Mouse (Mus musculus) CH12.LX (cell line): ENCODE data around the gene Hdac9. TPM values are rescaled to one million over a fixed set of nuclear protein-coding genes. Genes with fewer than 3 reads are reported as not detected.

Experiments used
- DNase-seq: peaks from one replicate; pipeline ENCODE4 v3.0.0-alpha.2; 2013; ENCODE audit errors: extremely low read depth
- H3K27ac ChIP-seq: 2 replicates; pipeline ENCODE4 v1.5.1; 2012; ENCODE audit warnings: low read depth, mild to moderate bottlenecking, control low read depth, moderate library complexity; ENCODE audit not compliant: insufficient read depth
- H3K27me3 ChIP-seq: replicated peaks from 2 replicates; pipeline ENCODE3; 2012; ENCODE audit warnings: inconsistent platforms
- H3K36me3 ChIP-seq, 2 experiments: replicated peaks in 1 of 2; 2 replicates each; pipeline versions ENCODE3 to v1.6.1; 2012; ENCODE audit warnings: inconsistent platforms in 1 of 2, low read length in 1 of 2, mild to moderate bottlenecking in 1 of 2, mixed read lengths in 1 of 2, moderate library complexity in 1 of 2; ENCODE audit not compliant: control insufficient read depth in 1 of 2, insufficient read depth in 1 of 2
- H3K4me1 ChIP-seq, 2 experiments: 2 replicates each; pipeline ENCODE4 v1.6.1; 2012; ENCODE audit warnings: inconsistent platforms in 1 of 2, moderate library complexity in 1 of 2; ENCODE audit not compliant: insufficient read depth in 2 of 2, control insufficient read depth in 1 of 2
- H3K4me2 ChIP-seq: 2 replicates; pipeline ENCODE4 v1.6.1; 2012; ENCODE audit warnings: low read depth, mild to moderate bottlenecking, control low read depth; ENCODE audit not compliant: poor library complexity, insufficient read depth, severe bottlenecking
- H3K4me3 ChIP-seq, 3 experiments: fragments of 150-350 bp in 1 of 3; sonication (generic) in 1 of 3; replicated peaks in 1 of 3; 2 replicates each; pipeline versions ENCODE3 to v1.5.1; 2011 to 2012; ENCODE audit warnings: low read depth in 2 of 3, low read length in 2 of 3, mild to moderate bottlenecking in 2 of 3, moderate library complexity in 2 of 3, control low read depth in 1 of 3, improper control_type of control experiment in 1 of 3, inconsistent platforms in 1 of 3, mixed read lengths in 1 of 3; ENCODE audit not compliant: poor library complexity in 1 of 3
- H3K79me2 ChIP-seq: replicated peaks from 2 replicates; pipeline ENCODE4 v1.6.1; 2012; ENCODE audit warnings: mild to moderate bottlenecking, moderate library complexity; ENCODE audit not compliant: control insufficient read depth, poor library complexity, insufficient read depth, severe bottlenecking; ENCODE audit errors: extremely low read depth
- H3K9ac ChIP-seq: 2 replicates; pipeline ENCODE4 v1.6.1; 2012; ENCODE audit warnings: low read depth, mild to moderate bottlenecking, control low read depth, moderate library complexity; ENCODE audit not compliant: insufficient read depth
- H3K9me3 ChIP-seq: replicated peaks from 2 replicates; pipeline ENCODE3; 2012; ENCODE audit warnings: low read length, inconsistent platforms, mixed read lengths
- BHLHE40 ChIP-seq: IDR thresholded peaks from 2 replicates; pipeline ENCODE4 v1.6.1; 2011; ENCODE audit warnings: mild to moderate bottlenecking, low read depth, low read length, improper control_type of control experiment
- CTCF ChIP-seq, 2 experiments: IDR thresholded peaks in 1 of 2; conservative IDR thresholded peaks in 1 of 2; 2 replicates each; pipeline ENCODE4 v1.5.1; 2011 to 2012; ENCODE audit warnings: low read depth in 2 of 2, low read length in 2 of 2, improper control_type of control experiment in 1 of 2, inconsistent platforms in 1 of 2, mild to moderate bottlenecking in 1 of 2, moderate library complexity in 1 of 2
- GABPA ChIP-seq: IDR thresholded peaks from 2 replicates; pipeline ENCODE4 v1.6.1; 2012; ENCODE audit warnings: low read depth, low read length, improper control_type of control experiment, inconsistent platforms; ENCODE audit not compliant: insufficient replicate concordance
- HCFC1 ChIP-seq: IDR thresholded peaks from 2 replicates; pipeline ENCODE4 v1.6.1; 2012; ENCODE audit warnings: low read depth, mild to moderate bottlenecking, inconsistent platforms, low read length, improper control_type of control experiment
- IRF4 ChIP-seq: IDR thresholded peaks from 2 replicates; pipeline ENCODE4 v1.6.1; 2014; ENCODE audit warnings: low read depth, mild to moderate bottlenecking, inconsistent platforms, low read length, improper control_type of control experiment
- JUND ChIP-seq: conservative IDR thresholded peaks from 2 replicates; pipeline ENCODE4 v1.6.1; 2011; ENCODE audit warnings: low read depth, low read length, improper control_type of control experiment
- KAT2A ChIP-seq: IDR thresholded peaks from 2 replicates; pipeline ENCODE4 v1.6.1; 2012; ENCODE audit warnings: low read length, improper control_type of control experiment, inconsistent platforms; ENCODE audit not compliant: insufficient replicate concordance
- MAX ChIP-seq: IDR thresholded peaks from 2 replicates; pipeline ENCODE4 v1.6.1; 2011; ENCODE audit warnings: low read length, improper control_type of control experiment
- MAZ ChIP-seq: IDR thresholded peaks from 2 replicates; pipeline ENCODE4 v1.6.1; 2012; ENCODE audit warnings: low read depth, mild to moderate bottlenecking, inconsistent platforms, low read length, improper control_type of control experiment, moderate library complexity
- MEF2A ChIP-seq: IDR thresholded peaks from 2 replicates; pipeline ENCODE4 v1.6.1; 2014; ENCODE audit warnings: low read depth, mild to moderate bottlenecking, inconsistent platforms, low read length, improper control_type of control experiment, borderline replicate concordance
- NRF1 ChIP-seq: IDR thresholded peaks from 2 replicates; pipeline ENCODE4 v1.6.1; 2014; ENCODE audit warnings: low read depth, mild to moderate bottlenecking, inconsistent platforms, low read length, improper control_type of control experiment, moderate library complexity
- PAX5 ChIP-seq: IDR thresholded peaks from 2 replicates; pipeline ENCODE4 v1.6.1; 2012; ENCODE audit warnings: low read length, inconsistent platforms, mixed read lengths
- POLR2A ChIP-seq: IDR thresholded peaks from 2 replicates; pipeline ENCODE4 v1.6.1; 2011; ENCODE audit warnings: low read depth, mild to moderate bottlenecking, improper control_type of control experiment, low read length
- RCOR1 ChIP-seq: conservative IDR thresholded peaks from 2 replicates; pipeline ENCODE4 v1.6.1; 2012; ENCODE audit warnings: low read depth, mild to moderate bottlenecking, inconsistent platforms, low read length, improper control_type of control experiment
- TBP ChIP-seq: conservative IDR thresholded peaks from 2 replicates; pipeline ENCODE4 v1.6.1; 2011; ENCODE audit warnings: low read depth, low read length, improper control_type of control experiment
- TCF12 ChIP-seq: IDR thresholded peaks from 2 replicates; pipeline ENCODE4 v1.6.1; 2014; ENCODE audit warnings: low read depth, mild to moderate bottlenecking, inconsistent platforms, low read length, improper control_type of control experiment
- UBTF ChIP-seq: IDR thresholded peaks from 2 replicates; pipeline ENCODE4 v1.6.1; 2012; ENCODE audit warnings: low read depth, mild to moderate bottlenecking, inconsistent platforms, low read length, improper control_type of control experiment, moderate library complexity
- USF1 ChIP-seq: IDR thresholded peaks from 2 replicates; pipeline ENCODE4 v1.6.1; 2014; ENCODE audit warnings: low read depth, mild to moderate bottlenecking, inconsistent platforms, low read length, improper control_type of control experiment
- USF2 ChIP-seq: conservative IDR thresholded peaks from 2 replicates; pipeline ENCODE4 v1.6.1; 2011; ENCODE audit warnings: low read depth, low read length, improper control_type of control experiment
- ZKSCAN1 ChIP-seq: IDR thresholded peaks from 2 replicates; pipeline ENCODE4 v1.6.1; 2012; ENCODE audit warnings: low read depth, inconsistent platforms, low read length, improper control_type of control experiment, borderline replicate concordance
- ZMIZ1 ChIP-seq: IDR thresholded peaks from 2 replicates; pipeline ENCODE4 v1.6.1; 2012; ENCODE audit warnings: low read depth, mild to moderate bottlenecking, inconsistent platforms, low read length, improper control_type of control experiment
- dilution Hi-C: fragments of 300-500 bp; cut with MboI; formaldehyde crosslinking; loops from 2 replicates; pipeline ENCODE4 v1.14.3; 2020; ENCODE audit warnings: low sequenced_read_pairs; ENCODE audit not compliant: extremely low pct_unique_long_range_greater_than_20kb, extremely low pct_ligation_motif_present
- in situ Hi-C: fragments of 300-500 bp; cut with MboI; formaldehyde crosslinking; loops from 3 replicates; pipeline ENCODE4 v1.14.3; 2019; ENCODE audit warnings: low sequenced_read_pairs, low pct_ligation_motif_present, low pct_unique_long_range_greater_than_20kb, mixed read lengths
- polyA plus RNA-seq: library from polyadenylated mRNA; unstranded; fragments of >175 nt; gene quantifications from 2 replicates; pipeline ENCODE4 v1.2.1, GENCODE M21; 2012; ENCODE audit warnings: low read depth; ENCODE audit not compliant: insufficient read length
- total RNA-seq, 2 experiments: library from RNA; depleted of rRNA; stranded (reverse); fragments of 300-350 nt in 1 of 2; fragments of >200 nt in 1 of 2; gene quantifications; 2 replicates each; pipeline ENCODE4 v1.2.3; 2012 to 2014

Gene Hdac9
- total and polyA plus RNA-seq, 3 experiments: 0.04 to 0.38 (median 0.17) TPM

DNA sequence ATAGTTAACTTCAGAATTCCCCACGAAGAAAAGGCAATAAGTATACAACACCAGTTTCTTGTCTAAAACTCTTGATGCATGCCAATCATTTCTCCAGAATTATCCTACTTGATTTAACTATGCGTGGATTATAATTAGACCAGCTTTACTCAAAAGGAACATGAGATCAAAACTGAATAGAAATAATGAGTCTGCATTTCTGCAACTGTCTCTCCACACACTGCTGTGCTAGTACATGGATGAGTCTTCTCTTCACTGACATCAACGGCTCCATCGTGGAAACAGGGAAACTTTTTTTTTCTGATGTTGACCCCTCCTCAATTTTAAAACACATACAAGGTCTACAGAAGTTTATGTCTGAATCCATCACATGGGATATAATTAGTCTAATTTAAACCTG lies 334.4 kb downstream of the Hdac9 start:
- Histone ChIP-seq H3K4me3 (no peak overlapping the region), H3K27ac (no peak overlapping the region), H3K9me3 (peaks cover 3% of the 10 kb centered on the region), H3K9ac (no peak overlapping the region), H3K27me3 (no peaks in the 10 kb centered on the region), H3K36me3 (no peaks in the 10 kb centered on the region), H3K4me1 (0 out of 4 replicates have a peak, but pooled peaks cover 0 to 3% of the 10 kb centered on the region in 2 experiments), H3K79me2 (no peaks in the 10 kb centered on the region), H3K4me2 (no peak overlapping the region)
- TF ChIP-seq POLR2A: no peak
- no peak for TF ChIP-seq TBP
- no peak for TF ChIP-seq RCOR1
- no peak for TF ChIP-seq JUND
- no peak for TF ChIP-seq GABPA
- no peak for TF ChIP-seq CTCF (conservative IDR thresholded peaks at IDR 0.05 in 1 of 2, IDR thresholded peaks at IDR 0.05 in 1 of 2; ENCODE audit: low read depth in 2 of 2, low read length in 2 of 2)
- TF ChIP-seq USF2: no peak
- no peak for TF ChIP-seq IRF4
- no peak for TF ChIP-seq UBTF
- no peak for TF ChIP-seq MAZ
- in situ Hi-C loops (no loop called here), dilution Hi-C loops (no loop called here)
- DNase-seq: no peak

GRCm38 (mm10) chr12:34579220-34579619 lies 337.7 kb downstream of the Hdac9 start:
- no peak overlapping the region for H3K27ac ChIP-seq
- TF ChIP-seq UBTF (no peak), MAX (no peak), KAT2A (no peak), ZKSCAN1 (no peak), ZMIZ1 (no peak), HCFC1 (no peak)
- TF ChIP-seq, all 38 proteins: peak for 0
- Histone ChIP-seq H3K9me3 (peaks cover 3% of the 10 kb centered on the region), H3K4me2 (no peak overlapping the region), H3K27me3 (no peaks in the 10 kb centered on the region), H3K4me3 (no peak overlapping the region), H3K4me1 (no peaks in the 10 kb centered on the region), H3K79me2 (no peaks in the 10 kb centered on the region), H3K9ac (no peak overlapping the region), H3K36me3 (no peaks in the 10 kb centered on the region)
- DNase-seq: no peak
- in situ Hi-C loops: no loop called here
- dilution Hi-C loops: no loop called here

DNA sequence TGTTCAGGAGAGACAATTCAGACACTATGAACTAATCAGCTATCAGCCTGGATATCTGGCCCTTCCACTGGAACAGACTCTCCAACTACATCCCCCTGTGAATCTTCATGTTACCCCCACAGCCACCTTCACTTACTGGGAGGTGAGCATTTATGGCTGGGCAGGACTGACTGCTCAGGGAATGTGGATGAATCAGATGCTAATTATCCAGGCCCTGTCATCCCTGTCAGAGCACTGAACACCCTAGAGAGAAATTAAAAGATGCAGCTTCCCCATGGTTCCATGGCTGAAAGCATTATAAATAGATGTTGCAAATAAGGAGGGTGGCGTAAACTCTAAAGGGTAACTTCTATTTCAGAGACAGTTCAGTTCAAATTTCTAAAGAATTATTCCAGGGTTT lies 345.8 kb downstream of the Hdac9 start:
- Histone ChIP-seq H3K27me3 (no peaks in the 10 kb centered on the region), H3K9ac (no peak overlapping the region), H3K4me3 (no peak overlapping the region), H3K9me3 (no peaks in the 10 kb centered on the region), H3K79me2 (no peaks in the 10 kb centered on the region), H3K4me2 (no peak overlapping the region), H3K36me3 (no peaks in the 10 kb centered on the region), H3K27ac (no peak overlapping the region), H3K4me1 (no peaks in the 10 kb centered on the region)
- in situ Hi-C loops (no loop called here), dilution Hi-C loops (no loop called here)
- TF ChIP-seq HCFC1 (no peak), GABPA (no peak), PAX5 (no peak), UBTF (no peak), JUND (no peak), POLR2A (no peak), NRF1 (no peak), RCOR1 (no peak), USF2 (no peak), ZKSCAN1 (no peak), MEF2A (no peak), USF1 (no peak), MAZ (no peak), TBP (no peak), BHLHE40 (no peak), TCF12 (no peak)
- no peak for DNase-seq
